Mouse (Mus musculus): ENCODE data around the gene Trappc1. TPM values are rescaled to one million over a fixed set of nuclear protein-coding genes. Genes with fewer than 3 reads are reported as not detected.
A peak's percentile ranks its signal among the peaks of the same experiment; 100 is the strongest.

Gene Trappc1
- total RNA-seq, 2 experiments from 2014 or later: 68.9 to 69.5 TPM

GRCm38 (mm10) chr11:69326408-69327156 lies 2.8 kb downstream of the Trappc1 start:
- DNase-seq (ENCODE audit: extremely low spot score in 1 of 2, low spot score in 2 of 2): peak in 1 of 2 experiments; percentile 60
- intact Hi-C loops (cut with DNase I): no loop called here

GRCm38 (mm10) chr11:69327157-69327442 lies 3.3 kb downstream of the Trappc1 start:
- DNase-seq (ENCODE audit: extremely low spot score in 1 of 2, low spot score in 2 of 2): no peak
- intact Hi-C loops (cut with DNase I): no loop called here

GRCm38 (mm10) chr11:69327648-69328047 lies 3.9 kb downstream of the Trappc1 start:
- DNase-seq (ENCODE audit: extremely low spot score in 1 of 2, low spot score in 2 of 2): no peak
- intact Hi-C loops (cut with DNase I): no loop called here

GRCm38 (mm10) chr11:69328517-69328916 lies 4.7 kb downstream of the Trappc1 start:
- intact Hi-C loops (cut with DNase I): no loop called here

GRCm38 (mm10) chr11:69331152-69331551 lies 7.4 kb downstream of the Trappc1 start:
- intact Hi-C loops (cut with DNase I): loop anchor here (5.0 kb wide), 1 partner anchor 36 kb away; the partner anchor contains the start of gene Chd3
- no peak for DNase-seq (ENCODE audit: extremely low spot score in 1 of 2, low spot score in 2 of 2)

More at GRCm38 (mm10) chr11:69328517-69328916, 4.7 kb downstream of the Trappc1 start:
- DNase-seq (ENCODE audit: extremely low spot score in 1 of 2, low spot score in 2 of 2): no peak

GRCm38 (mm10) chr11:69331929-69332405 lies 8.2 kb downstream of the Trappc1 start:
- intact Hi-C loops (cut with DNase I): loop anchor here (5.0 kb wide), 1 partner anchor 35 kb away; the partner anchor contains the start of gene Chd3
- DNase-seq (ENCODE audit: extremely low spot score in 1 of 2, low spot score in 2 of 2): peak; percentile 80 to 92

GRCm38 (mm10) chr11:69332713-69333253 lies 9.0 kb downstream of the Trappc1 start:
- intact Hi-C loops (cut with DNase I): loop anchor here (5.0 kb wide), 1 partner anchor 35 kb away; the partner anchor contains the start of gene Chd3

GRCm38 (mm10) chr11:69333922-69334321 lies 10.1 kb downstream of the Trappc1 start:
- intact Hi-C loops (cut with DNase I): loop anchor here (5.0 kb wide), 1 partner anchor 33 kb away; the partner anchor contains the start of gene Chd3

More at GRCm38 (mm10) chr11:69332713-69333253, 9.0 kb downstream of the Trappc1 start:
- no peak for DNase-seq (ENCODE audit: extremely low spot score in 1 of 2, low spot score in 2 of 2)

GRCm38 (mm10) chr11:69334796-69335195 lies 11.0 kb downstream of the Trappc1 start:
- DNase-seq (ENCODE audit: extremely low spot score in 1 of 2, low spot score in 2 of 2): no peak

More at GRCm38 (mm10) chr11:69333922-69334321, 10.1 kb downstream of the Trappc1 start:
- DNase-seq (ENCODE audit: extremely low spot score in 1 of 2, low spot score in 2 of 2): no peak

GRCm38 (mm10) chr11:69340161-69341131 lies 16.7 kb downstream of the Trappc1 start, which contains the start of gene Rnf227:
Rnf227 (plus strand) TSS chr11:69340461.
- peak; percentile 51 to 82 for DNase-seq (ENCODE audit: extremely low spot score in 1 of 2, low spot score in 2 of 2)
- intact Hi-C loops (cut with DNase I): no loop called here

More at GRCm38 (mm10) chr11:69334796-69335195, 11.0 kb downstream of the Trappc1 start:
- intact Hi-C loops (cut with DNase I): loop anchor here (5.0 kb wide), 1 partner anchor 33 kb away; the partner anchor contains the start of gene Chd3

- no peak for DNase-seq (ENCODE audit: extremely low spot score in 1 of 2, low spot score in 2 of 2)
- intact Hi-C loops (cut with DNase I): no loop called here
Observed at GRCm38 (mm10) chr11:69346441-69346840, 22.7 kb downstream of the Trappc1 start.

- DNase-seq (ENCODE audit: extremely low spot score in 1 of 2, low spot score in 2 of 2): no peak
- intact Hi-C loops (cut with DNase I): no loop called here
Observed at GRCm38 (mm10) chr11:69356544-69356943, 32.8 kb downstream of the Trappc1 start.

GRCm38 (mm10) chr11:69357690-69358089 lies 33.9 kb downstream of the Trappc1 start:
- DNase-seq (ENCODE audit: extremely low spot score in 1 of 2, low spot score in 2 of 2): no peak
- intact Hi-C loops (cut with DNase I): no loop called here

- intact Hi-C loops (cut with DNase I): loop anchor here (2.0 kb wide), 1 partner anchor 13 kb away; no protein-coding TSS in a partner anchor
- no peak for DNase-seq (ENCODE audit: extremely low spot score in 1 of 2, low spot score in 2 of 2)
Observed at GRCm38 (mm10) chr11:69362021-69362420, 38.2 kb downstream of the Trappc1 start.

GRCm38 (mm10) chr11:69362479-69362878 lies 38.7 kb downstream of the Trappc1 start:
- intact Hi-C loops (cut with DNase I): loop anchor here (2.0 kb wide), 1 partner anchor 14 kb away; no protein-coding TSS in a partner anchor
- DNase-seq (ENCODE audit: extremely low spot score in 1 of 2, low spot score in 2 of 2): no peak

- intact Hi-C loops (cut with DNase I): no loop called here
- no peak for DNase-seq (ENCODE audit: extremely low spot score in 1 of 2, low spot score in 2 of 2)
Observed at GRCm38 (mm10) chr11:69364376-69364775, 40.6 kb downstream of the Trappc1 start.

- intact Hi-C loops (cut with DNase I): loop anchor here (5.0 kb wide), 1 partner anchor 33 kb away; no protein-coding TSS in a partner anchor
- DNase-seq (ENCODE audit: extremely low spot score in 1 of 2, low spot score in 2 of 2): peak; percentile 92 to 98
Observed at GRCm38 (mm10) chr11:69364910-69365309, 41.1 kb downstream of the Trappc1 start.

- intact Hi-C loops (cut with DNase I): loop anchor here (5.0 kb wide), 1 partner anchor 33 kb away; no protein-coding TSS in a partner anchor
- no peak for DNase-seq (ENCODE audit: extremely low spot score in 1 of 2, low spot score in 2 of 2)
Observed at GRCm38 (mm10) chr11:69365722-69366121, 41.9 kb downstream of the Trappc1 start.
